Mouse (Mus musculus) macrophage (primary cell): ENCODE data around the gene Slc1a3. TPM values are rescaled to one million over a fixed set of nuclear protein-coding genes. Genes with fewer than 3 reads are reported as not detected.
"Not testable (repeated sequence)": the region's sequence is repeated elsewhere in the genome, so short reads cannot be mapped to it uniquely, and the experiment has no call there.

ENCODE experiments used
- H3K27ac ChIP-seq: fragments of 350-480 bp; formaldehyde crosslinking; 2 replicates; pipeline ENCODE4 v1.9.0; 2021
- H3K36me3 ChIP-seq: fragments of 350-480 bp; formaldehyde crosslinking; 2 replicates; pipeline ENCODE4 v1.9.0; 2021; ENCODE audit errors: inconsistent target
- H3K4me3 ChIP-seq: fragments of 350-480 bp; formaldehyde crosslinking; 2 replicates; pipeline ENCODE4 v1.9.0; 2021; ENCODE audit errors: inconsistent target
- H3K79me2 ChIP-seq: fragments of 350-480 bp; formaldehyde crosslinking; 2 replicates; pipeline ENCODE4 v1.9.0; 2021; ENCODE audit errors: inconsistent target
- WGBS: methylation state at CpG from one replicate; pipeline ENCODE4 v1.1.7; 2026; ENCODE audit warnings: inconsistent platforms; ENCODE audit not compliant: missing documents; 5-methylcytosine and 5-hydroxymethylcytosine counted together
- polyA plus RNA-seq: library from polyadenylated mRNA; stranded (reverse); fragments of 250-400 nt; gene quantifications from 3 replicates; pipeline ENCODE4 v1.2.4, GENCODE M21; 2018; ENCODE audit warnings: inconsistent platforms

The Slc1a3 gene
- polyA plus RNA-seq, 1 experiment from 2014 or later = 0.22 TPM

DNA sequence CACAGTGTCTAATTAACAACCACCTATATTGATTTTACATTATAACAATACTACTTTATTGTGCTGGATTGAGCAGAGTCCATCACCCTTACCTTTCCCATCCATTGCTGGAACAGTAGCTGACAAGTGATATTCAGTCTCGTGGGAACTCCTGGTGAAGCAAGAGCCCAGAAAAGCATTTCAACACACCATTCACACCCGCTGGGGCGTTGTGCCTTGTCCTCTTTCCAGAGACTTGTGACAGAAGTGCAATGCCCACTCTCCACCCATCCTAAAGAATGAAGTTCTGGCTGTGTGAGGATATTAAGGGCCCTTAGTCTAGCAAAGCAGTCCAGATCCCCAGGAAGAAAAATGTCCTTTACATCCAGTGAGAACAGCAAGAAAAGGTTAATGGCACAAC is 7.9 kb upstream of the Slc1a3 start:
- WGBS = 70% methylated on average over 3 of the region's 3 CpGs
- no peaks in the 10 kb centered on the region for H3K36me3 ChIP-seq
- H3K27ac ChIP-seq = no peak overlapping the region
- H3K79me2 ChIP-seq = no peaks in the 10 kb centered on the region
- H3K4me3 ChIP-seq = no peak overlapping the region

DNA sequence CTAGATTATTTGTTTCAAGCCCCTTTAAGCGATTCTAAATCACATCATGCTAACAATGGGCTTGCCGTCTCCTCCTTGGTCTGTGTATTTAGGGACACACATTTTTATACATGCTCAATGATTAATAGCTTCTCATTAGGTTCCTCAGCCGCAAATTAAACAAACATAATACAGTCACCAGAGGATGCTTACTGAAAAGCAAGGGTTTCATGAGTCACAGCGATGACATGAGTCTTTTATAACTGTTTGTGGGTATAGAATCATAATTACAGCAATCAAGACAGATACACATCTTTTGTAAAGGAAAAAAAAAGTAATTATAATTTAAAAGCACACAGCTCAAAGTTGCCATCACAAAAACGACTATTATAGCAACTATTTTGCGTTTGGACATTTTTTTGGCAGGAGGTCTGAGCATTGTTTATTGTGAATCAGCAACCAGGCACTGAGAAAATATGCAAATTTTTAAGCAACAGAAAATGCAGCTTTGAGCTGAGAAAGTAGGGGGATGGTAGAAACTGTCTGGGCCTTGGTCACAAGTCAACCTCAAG is 6.5 kb upstream of the Slc1a3 start:
- no peak overlapping the region for H3K27ac ChIP-seq
- no peaks in the 10 kb centered on the region for H3K79me2 ChIP-seq
- 53% methylated on average over 6 of the region's 6 CpGs for WGBS
- no peak overlapping the region for H3K4me3 ChIP-seq
- H3K36me3 ChIP-seq = no peaks in the 10 kb centered on the region

DNA sequence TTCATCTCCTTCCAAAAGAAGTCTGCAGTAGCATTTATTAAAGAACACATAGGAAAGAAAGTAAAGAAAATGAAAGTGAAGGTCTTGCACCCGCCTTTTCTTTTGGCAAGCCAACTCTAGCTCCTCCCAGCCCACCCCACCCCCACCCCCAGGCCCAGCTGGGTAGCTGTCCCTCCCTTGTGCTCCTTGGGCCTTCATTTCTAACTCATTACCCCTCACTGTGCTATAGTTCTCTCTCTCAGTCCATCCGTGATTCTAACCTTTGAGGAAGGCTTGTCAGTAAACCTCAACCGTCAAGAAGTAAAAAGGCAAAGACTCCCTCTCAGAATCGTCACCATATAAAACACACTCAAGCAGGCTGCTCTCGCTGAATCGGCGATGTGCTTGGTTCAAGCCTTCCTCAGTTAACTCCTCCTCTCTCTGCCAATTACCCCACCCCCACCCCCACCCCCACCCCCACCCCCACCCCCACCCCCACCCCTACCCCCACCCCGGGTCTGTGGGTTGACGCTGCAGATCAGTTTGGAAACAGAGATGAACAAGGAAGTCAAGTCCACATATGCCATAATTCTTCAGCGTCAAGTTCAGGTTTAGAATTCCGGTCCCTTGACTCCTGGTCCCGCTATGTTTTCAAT is 5.9 kb upstream of the Slc1a3 start:
- Histone ChIP-seq H3K27ac (no peak overlapping the region), H3K79me2 (no peaks in the 10 kb centered on the region), H3K4me3 (no peak overlapping the region), H3K36me3 (no peaks in the 10 kb centered on the region)
- WGBS = 18% methylated on average over 11 of the region's 12 CpGs

DNA sequence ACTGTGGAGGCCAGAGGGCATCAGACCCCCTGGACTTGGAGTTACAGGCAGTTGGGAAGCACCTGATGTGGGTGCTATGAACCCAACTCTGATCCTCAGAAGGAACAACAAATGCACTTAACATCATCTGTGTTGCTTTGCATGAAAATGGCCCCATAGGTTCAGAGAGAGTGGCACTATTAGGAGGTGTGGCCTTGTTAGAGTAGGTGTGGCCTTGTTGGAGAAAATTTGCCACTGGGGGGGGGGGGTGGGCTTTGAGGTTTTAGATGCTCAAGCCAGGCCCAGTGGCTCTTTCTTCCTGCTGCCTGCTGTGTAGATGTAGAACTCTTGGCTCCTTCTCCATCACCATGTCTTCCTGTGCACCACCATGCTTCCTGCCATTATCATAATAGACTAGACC is 5.1 kb upstream of the Slc1a3 start:
- no peak overlapping the region for H3K4me3 ChIP-seq
- no peaks in the 10 kb centered on the region for H3K36me3 ChIP-seq
- no peak overlapping the region for H3K27ac ChIP-seq
- H3K79me2 ChIP-seq = no peaks in the 10 kb centered on the region

DNA sequence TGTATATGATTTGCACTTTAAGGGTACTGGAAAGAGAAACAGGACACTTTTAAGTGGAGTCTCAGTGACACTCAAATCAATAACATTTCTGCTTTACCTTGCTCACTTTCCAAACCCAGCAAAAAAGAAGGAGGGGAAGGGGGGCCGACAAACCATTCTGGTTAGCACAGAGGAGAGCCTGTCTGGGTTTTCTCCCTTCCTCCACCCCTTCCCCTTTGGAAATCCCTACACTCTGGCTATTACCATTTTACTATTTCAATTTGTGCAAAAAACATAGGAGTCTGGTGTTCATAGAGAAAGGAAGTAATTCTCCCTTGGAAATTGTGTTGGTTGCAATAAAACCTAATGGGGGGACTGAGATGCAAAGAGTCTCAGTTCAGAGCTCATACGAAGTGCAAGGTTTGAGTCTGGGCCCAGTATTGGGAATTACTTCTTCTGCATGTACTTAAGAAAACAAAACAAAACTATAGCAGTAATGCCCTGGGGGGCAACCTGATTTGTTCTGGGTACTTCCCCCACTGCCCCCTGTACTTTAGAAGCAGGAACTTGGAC is 1.9 kb upstream of the Slc1a3 start:
- no peak overlapping the region for H3K4me3 ChIP-seq
- 92% methylated on average over 2 of the region's 2 CpGs for WGBS
- no peaks in the 10 kb centered on the region for H3K36me3 ChIP-seq
- no peak overlapping the region for H3K27ac ChIP-seq
- H3K79me2 ChIP-seq = no peaks in the 10 kb centered on the region

DNA sequence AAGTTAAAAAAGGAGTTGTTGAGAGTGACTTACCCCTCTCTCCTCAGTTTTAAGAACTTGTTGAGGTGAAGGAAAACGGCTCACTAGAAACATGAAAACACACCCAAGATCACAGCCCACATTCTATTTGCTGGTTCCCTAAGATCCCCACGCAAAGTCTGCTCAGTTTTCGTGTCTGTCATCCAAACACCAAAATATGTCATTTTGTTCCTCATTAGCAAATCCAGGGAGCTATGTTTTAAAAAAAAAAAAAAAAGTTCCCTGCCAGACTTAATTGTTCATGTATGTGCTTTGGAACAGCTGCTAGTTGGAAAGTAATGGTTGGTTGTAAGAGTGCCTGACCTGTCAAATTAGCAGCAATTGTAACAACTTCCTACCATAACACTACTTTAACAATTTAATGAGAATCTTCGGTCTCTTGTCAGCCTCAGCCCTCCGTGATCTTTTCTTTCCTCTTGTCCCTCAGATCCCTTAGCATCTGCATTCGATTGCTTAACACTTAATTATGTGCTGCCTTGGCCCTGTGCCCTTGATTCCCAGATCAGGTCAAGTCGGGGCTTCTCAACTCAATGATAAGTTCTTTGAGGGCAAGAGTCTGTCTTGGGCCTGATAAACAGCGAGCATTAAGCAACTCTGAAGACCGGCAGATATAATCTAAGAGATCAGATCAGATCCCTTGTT is 1.2 kb upstream of the Slc1a3 start:
- WGBS = 74% methylated on average over 9 of the region's 9 CpGs
- no peaks in the 10 kb centered on the region for H3K36me3 ChIP-seq
- H3K4me3 ChIP-seq = no peak overlapping the region
- no peaks in the 10 kb centered on the region for H3K79me2 ChIP-seq
- no peak overlapping the region for H3K27ac ChIP-seq

DNA sequence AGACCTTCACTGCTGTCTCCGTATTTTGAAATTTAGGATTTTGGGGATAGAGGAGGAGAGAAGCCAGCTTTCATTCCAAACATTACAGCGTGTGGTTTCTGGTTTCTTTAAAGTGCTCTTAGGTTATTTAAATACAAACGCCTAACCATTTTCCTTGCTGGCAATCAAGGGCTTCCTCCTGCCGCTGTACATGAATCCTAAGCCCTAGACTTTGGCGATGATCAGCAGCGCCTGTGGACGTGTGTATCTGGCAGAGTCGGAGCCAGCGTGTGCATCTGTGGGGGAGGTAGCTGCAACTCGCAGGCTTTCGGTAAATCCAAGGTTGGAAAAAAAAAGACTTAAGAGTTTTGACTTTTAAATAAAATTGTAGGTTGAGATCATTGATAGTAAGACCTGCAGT is 986 bp downstream of the Slc1a3 start:
- H3K27ac ChIP-seq = no peak overlapping the region
- WGBS = 9% methylated on average over 11 of the region's 11 CpGs
- H3K79me2 ChIP-seq = no peaks in the 10 kb centered on the region
- no peaks in the 10 kb centered on the region for H3K36me3 ChIP-seq
- H3K4me3 ChIP-seq = no peak overlapping the region

DNA sequence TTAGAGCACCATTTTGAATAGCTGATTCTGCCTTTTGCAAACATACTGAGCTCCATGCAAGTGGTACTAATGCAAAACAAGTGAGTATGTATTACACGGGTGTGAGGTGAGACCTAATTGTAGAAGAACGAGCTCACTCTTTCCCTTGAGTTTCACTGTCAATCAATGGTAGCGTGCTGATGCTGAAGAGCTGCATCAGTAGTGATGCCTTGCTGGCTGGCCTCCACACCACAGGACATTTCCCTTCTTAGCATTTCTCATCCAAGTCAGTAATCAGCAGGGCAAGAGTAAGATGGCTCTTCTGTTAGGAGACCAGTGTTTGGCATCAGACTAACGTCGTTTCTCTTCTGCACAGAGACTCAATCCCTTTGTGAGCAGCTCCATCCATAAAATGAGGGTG is 4.0 kb downstream of the Slc1a3 start:
- H3K36me3 ChIP-seq = no peaks in the 10 kb centered on the region
- no peak overlapping the region for H3K4me3 ChIP-seq
- no peak overlapping the region for H3K27ac ChIP-seq
- 88% methylated on average over 5 of the region's 5 CpGs for WGBS
- no peaks in the 10 kb centered on the region for H3K79me2 ChIP-seq

DNA sequence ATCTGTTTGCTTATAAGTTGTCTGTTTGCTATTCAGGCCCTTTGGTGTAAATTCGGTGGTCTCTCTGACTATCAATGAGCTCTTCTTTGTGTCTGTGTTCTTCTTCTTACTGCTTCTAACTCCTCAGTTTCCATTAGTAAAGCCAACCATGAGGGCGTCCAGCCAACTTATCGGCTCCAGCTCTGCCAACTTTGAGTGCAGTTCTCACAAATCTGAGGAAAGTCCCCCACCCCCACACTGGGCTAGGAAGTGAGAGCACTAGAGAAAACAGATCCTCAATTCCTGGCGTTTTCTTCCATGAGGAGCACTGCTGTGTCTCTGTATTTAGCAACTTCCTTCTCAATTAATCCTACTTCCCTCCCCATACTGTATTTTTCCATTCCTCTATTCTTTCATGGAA is 4.4 kb downstream of the Slc1a3 start:
- 89% methylated on average over 4 of the region's 4 CpGs for WGBS

DNA sequence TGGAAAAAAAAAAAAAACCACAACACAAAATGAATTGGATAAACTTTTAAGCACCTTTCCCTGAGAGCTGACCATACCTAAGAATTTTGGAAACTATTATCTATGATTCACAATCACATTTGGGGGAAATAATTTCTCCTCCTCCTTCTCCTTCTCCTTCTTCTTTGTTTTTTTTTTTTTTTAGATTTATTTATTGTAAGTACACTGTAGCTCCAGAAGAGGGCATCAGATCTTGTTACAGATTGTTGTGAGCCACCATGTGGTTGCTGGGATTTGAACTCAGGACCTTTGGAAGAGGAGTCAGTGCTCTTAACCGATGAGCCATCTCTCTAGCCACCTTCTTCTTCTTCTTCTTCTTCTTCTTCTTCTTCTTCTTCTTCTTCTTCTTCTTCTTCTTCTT is 5.0 kb downstream of the Slc1a3 start:
- H3K36me3 ChIP-seq, H3K4me3 ChIP-seq, H3K79me2 ChIP-seq, H3K27ac ChIP-seq: not testable (repeated sequence)
- WGBS = 100% methylated on average over 1 of the region's 1 CpGs

More for the DNA sequence above, 4.4 kb downstream of the Slc1a3 start:
- H3K36me3 ChIP-seq = no peaks in the 10 kb centered on the region
- H3K27ac ChIP-seq = no peak overlapping the region
- no peaks in the 10 kb centered on the region for H3K79me2 ChIP-seq
- H3K4me3 ChIP-seq = no peak overlapping the region

DNA sequence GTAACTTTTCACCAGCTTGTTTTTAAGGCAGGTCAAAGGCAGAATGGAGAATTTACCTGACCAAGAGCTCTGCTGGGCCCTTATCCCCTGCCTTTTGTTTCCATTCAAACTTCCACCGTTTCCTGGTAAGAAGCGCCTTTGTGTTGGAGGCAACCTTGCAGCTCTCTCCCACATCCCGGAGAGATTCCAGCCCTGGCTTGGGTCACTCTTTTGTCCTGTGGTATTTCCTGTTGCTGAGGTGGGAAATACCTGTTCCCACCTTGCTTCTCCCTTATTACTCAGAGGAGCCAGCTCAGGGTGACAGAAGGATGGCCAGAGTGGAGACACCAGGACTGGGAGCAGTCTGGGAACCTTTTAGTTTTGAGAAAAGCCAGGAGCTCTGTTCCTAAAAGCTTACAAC is 12.6 kb downstream of the Slc1a3 start:
- H3K27ac ChIP-seq = no peak overlapping the region
- H3K36me3 ChIP-seq = no peaks in the 10 kb centered on the region
- WGBS = 66% methylated on average over 3 of the region's 3 CpGs
- no peaks in the 10 kb centered on the region for H3K79me2 ChIP-seq
- H3K4me3 ChIP-seq = no peak overlapping the region

DNA sequence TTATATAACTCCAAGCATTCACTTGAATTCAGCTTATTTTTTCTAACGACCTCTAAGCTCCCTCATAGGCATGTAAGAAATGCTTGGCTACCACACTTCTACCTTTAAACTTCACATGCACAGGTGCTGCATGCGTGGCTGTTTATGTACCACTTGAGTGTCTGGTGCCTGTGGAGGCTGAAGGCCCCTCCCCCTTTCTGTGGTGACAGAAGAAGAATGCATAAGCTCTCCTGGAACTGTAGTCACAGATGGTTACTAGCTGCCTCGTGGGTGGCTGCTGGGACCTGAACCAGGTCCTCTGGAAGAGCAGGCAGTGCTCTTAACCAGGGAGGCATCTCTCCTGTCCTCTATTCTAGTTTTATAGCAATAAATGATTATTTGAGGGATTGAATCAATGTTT is 13.1 kb downstream of the Slc1a3 start:
- Histone ChIP-seq H3K4me3 (no peak overlapping the region), H3K27ac (no peak overlapping the region), H3K36me3 (no peaks in the 10 kb centered on the region), H3K79me2 (no peaks in the 10 kb centered on the region)
- 55% methylated on average over 3 of the region's 3 CpGs for WGBS

DNA sequence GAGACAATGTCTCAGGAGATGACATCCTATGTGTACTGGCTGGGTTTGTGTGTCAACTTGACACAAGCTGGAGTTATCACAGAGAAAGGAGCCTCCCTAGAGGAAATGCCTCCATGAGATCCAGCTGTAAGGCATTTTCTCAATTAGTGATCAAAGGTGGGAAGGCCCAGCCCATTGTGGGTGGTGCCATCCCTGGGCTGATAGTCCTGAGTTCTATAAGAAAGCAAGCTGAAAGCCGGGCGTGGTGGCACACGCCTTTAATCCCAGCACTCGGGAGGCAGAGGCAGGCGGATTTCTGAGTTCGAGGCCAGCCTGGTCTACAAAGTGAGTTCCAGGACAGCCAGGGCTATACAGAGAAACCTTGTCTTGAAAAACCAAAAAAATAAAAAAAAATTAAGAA is 20.4 kb downstream of the Slc1a3 start:
- not testable (repeated sequence) for H3K36me3 ChIP-seq, H3K4me3 ChIP-seq, H3K27ac ChIP-seq, H3K79me2 ChIP-seq
- 96% methylated on average over 3 of the region's 6 CpGs for WGBS

DNA sequence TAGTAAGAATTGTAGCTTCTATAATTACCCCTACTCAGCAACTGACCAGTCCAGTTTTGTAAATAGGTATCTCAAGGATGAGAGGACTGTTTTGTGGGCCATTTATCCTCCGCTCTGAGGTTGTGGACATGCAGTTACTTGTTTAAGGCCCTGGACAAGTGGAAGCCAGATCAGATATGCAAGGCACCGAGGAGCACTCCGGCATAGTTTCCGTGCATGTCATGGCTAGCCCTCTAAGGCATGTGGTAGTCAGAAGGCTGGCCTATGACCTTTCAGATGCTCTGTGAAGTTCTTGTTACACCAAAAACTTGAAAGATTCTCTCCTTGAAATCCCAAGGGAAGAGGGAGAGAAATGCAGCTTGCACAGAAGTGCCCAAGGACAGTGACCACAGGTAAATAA is 23.7 kb downstream of the Slc1a3 start:
- no peaks in the 10 kb centered on the region for H3K36me3 ChIP-seq

DNA sequence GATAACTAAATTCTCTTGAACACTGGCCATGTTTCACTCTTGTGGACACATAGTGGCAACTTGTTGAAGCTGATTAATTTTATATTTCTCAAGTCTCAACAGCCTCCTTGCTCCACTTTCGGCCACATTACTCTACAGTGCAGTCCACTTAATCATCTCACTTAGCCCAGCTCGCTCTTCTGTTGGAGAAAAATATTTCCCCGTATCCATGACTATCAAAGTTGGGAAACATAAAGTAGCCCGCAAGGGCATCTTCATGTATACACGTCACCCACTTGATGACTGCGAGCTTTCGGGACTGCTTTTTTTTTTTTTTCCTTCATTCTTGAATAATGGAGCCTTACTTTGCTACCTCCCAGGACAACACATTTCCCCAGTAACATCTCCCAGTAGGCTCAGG is 25.1 kb downstream of the Slc1a3 start:
- Histone ChIP-seq H3K79me2 (no peaks in the 10 kb centered on the region), H3K4me3 (no peak overlapping the region), H3K36me3 (no peaks in the 10 kb centered on the region), H3K27ac (no peak overlapping the region)
- 95% methylated on average over 7 of the region's 7 CpGs for WGBS

More for the DNA sequence above, 23.7 kb downstream of the Slc1a3 start:
- no peaks in the 10 kb centered on the region for H3K79me2 ChIP-seq
- 95% methylated on average over 4 of the region's 4 CpGs for WGBS
- no peak overlapping the region for H3K4me3 ChIP-seq
- no peak overlapping the region for H3K27ac ChIP-seq
